Mouse (Mus musculus) lung, adult 2 months (tissue): ENCODE measurements at regions not wholly inside any gene's neighbourhood (a gene's known extent, or its start where the extent isn't known, plus 50 kb on each side); places are given as distances from the start of the nearest gene placed in this dataset.

Experiments used
- DNase-seq: peaks from one replicate; pipeline ENCODE4 v3.0.0; 2022
- H3K4me1 ChIP-seq: fragments of 200-500 bp; 2 replicates; pipeline ENCODE4 v1.6.1; 2011; ENCODE audit warnings: low read length; ENCODE audit not compliant: control insufficient read depth, insufficient read depth
- H3K4me3 ChIP-seq: fragments of 200-500 bp; replicated peaks from 2 replicates; pipeline ENCODE3; 2011; ENCODE audit warnings: low read depth, mild to moderate bottlenecking, control low read depth, low read length; ENCODE audit errors: extremely low read depth
- CTCF ChIP-seq: fragments of 200-500 bp; IDR thresholded peaks from 2 replicates; pipeline ENCODE4 v1.5.1; 2011; ENCODE audit warnings: mild to moderate bottlenecking, low read length, control low read depth; ENCODE audit not compliant: insufficient read depth
- POLR2A ChIP-seq: fragments of 200-500 bp; IDR thresholded peaks from 2 replicates; pipeline ENCODE4 v1.6.1; 2011; ENCODE audit warnings: low read depth, mild to moderate bottlenecking, control low read depth, low read length, borderline replicate concordance; ENCODE audit errors: extremely low read depth
- WGBS: fragments of 180-500 bp; shearing (Covaris S2); methylation state at CpG from one replicate; pipeline ENCODE4 v1.1.7; 2018; 5-methylcytosine and 5-hydroxymethylcytosine counted together

GRCm38 (mm10) chr4:131207249-131207648 is 263.1 kb downstream of the Matn1 start:
- no peak overlapping the region for H3K4me3 ChIP-seq
- TF ChIP-seq POLR2A (no peak), CTCF (no peak)
- WGBS, result 43% methylated on average over 2 of the region's 2 CpGs
- DNase-seq, result no peak
- no peaks in the 10 kb centered on the region for H3K4me1 ChIP-seq

GRCm38 (mm10) chr4:131208166-131208565 is 264.0 kb downstream of the Matn1 start:
- no peak for DNase-seq
- Histone ChIP-seq H3K4me3 (no peak overlapping the region), H3K4me1 (no peaks in the 10 kb centered on the region)
- 71% methylated on average over 9 of the region's 9 CpGs for WGBS
- TF ChIP-seq CTCF (no peak), POLR2A (no peak)

GRCm38 (mm10) chr4:131208637-131209036 is 264.5 kb downstream of the Matn1 start:
- whole genome bisulfite sequencing, result 65% methylated on average over 6 of the region's 6 CpGs
- Histone ChIP-seq H3K4me1 (no peaks in the 10 kb centered on the region), H3K4me3 (no peak overlapping the region)
- TF ChIP-seq CTCF (no peak), POLR2A (no peak)
- DNase-seq, result no peak

DNA sequence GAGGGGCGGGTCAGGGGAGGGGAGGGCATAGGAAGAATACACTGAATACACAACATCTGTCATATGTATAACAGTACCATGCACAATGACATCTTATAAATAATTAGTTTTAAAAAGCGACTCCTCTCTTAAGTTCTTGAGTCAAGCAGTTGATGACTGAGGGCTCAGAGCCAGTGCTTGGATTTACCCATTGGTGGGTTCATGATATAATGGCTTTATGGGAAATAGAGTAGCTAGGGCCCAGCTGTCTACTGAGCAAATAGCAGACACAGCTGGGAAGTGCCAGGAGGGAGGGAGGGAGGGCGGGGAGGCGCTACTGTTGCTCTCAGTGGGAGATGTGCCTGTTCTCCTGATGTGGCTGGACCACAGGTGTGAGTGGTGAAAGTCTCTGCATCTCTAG is 268.5 kb downstream of the Matn1 start:
- no peaks in the 10 kb centered on the region for H3K4me1 ChIP-seq
- WGBS, result 46% methylated on average over 4 of the region's 4 CpGs
- H3K4me3 ChIP-seq, result no peak overlapping the region
- no peak for TF ChIP-seq POLR2A
- TF ChIP-seq CTCF, result no peak
- no peak for DNase-seq

DNA sequence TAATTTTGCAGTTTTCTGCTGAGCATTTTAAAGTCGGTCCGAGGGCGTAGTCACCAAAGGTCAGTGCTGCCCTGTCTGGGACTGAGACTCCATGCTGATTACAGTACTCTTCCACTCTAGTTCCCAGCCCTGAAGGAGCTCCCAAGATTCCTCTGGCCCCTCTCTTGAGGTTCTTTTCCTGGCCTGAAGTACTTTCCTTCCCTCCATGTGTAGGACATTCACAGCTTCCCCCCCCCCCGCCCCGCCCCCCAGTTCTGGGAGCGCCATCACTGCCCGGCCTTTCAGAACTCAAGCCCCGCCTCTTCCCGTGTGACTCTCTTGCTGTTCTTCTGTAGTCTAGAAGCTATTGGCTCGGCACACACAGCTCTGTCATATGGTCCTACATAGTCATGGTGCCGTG is 271.5 kb downstream of the Matn1 start:
- no peaks in the 10 kb centered on the region for H3K4me1 ChIP-seq
- TF ChIP-seq POLR2A (no peak), CTCF (no peak)
- 67% methylated on average over 11 of the region's 11 CpGs for WGBS
- no peak for DNase-seq
- H3K4me3 ChIP-seq, result no peak overlapping the region

DNA sequence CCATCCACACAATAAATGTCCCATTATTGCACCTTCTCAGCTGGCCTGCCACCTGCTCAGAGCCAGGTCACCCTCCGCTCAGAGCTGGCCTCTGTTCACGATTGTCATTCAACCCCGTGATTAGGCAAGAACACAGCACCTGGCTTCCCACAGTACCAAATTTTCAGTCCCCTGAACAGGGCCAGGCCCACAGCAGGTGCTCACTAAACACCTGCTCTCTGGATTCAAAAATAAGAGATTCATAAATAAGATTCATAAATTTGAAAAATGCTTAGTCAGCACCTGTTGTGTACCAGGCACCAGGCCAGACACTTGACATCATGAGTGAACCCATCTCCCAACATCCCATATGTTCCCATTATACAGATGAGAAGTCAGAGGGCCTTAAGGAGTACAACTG is 272.2 kb downstream of the Matn1 start:
- Histone ChIP-seq H3K4me3 (no peak overlapping the region), H3K4me1 (no peaks in the 10 kb centered on the region)
- 92% methylated on average over 3 of the region's 3 CpGs for WGBS
- DNase-seq, result no peak
- TF ChIP-seq CTCF (no peak), POLR2A (no peak)

DNA sequence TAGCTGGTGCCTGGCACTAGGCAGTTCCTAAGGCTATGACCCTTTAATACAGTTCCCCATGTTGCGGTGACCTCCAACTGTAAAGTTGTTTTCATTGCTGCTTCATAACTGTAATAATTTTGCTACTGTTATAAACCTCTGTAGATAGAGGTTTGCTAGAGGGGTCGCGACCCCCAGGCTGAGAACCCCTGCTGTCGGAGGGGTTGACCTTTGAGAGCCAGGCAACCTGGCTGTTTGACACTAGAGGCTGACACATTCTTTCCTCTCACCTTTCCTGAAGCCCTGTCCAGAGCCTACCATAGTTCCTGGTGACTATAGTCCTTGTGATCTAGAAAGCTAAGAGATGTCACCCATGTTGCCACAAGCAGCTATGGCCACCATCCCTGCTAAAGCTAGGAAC is 272.9 kb downstream of the Matn1 start:
- H3K4me1 ChIP-seq, result no peaks in the 10 kb centered on the region
- H3K4me3 ChIP-seq, result no peak overlapping the region
- 86% methylated on average over 4 of the region's 4 CpGs for WGBS
- TF ChIP-seq CTCF (no peak), POLR2A (no peak)
- DNase-seq, result no peak

GRCm38 (mm10) chr4:131217571-131218155 is 273.5 kb downstream of the Matn1 start:
- TF ChIP-seq CTCF (no peak), POLR2A (no peak)
- no peak for DNase-seq
- Histone ChIP-seq H3K4me3 (no peak overlapping the region), H3K4me1 (no peaks in the 10 kb centered on the region)
- WGBS, result 11% methylated on average over 7 of the region's 7 CpGs

GRCm38 (mm10) chr4:131220966-131221365 is 276.8 kb downstream of the Matn1 start:
- Histone ChIP-seq H3K4me1 (no peaks in the 10 kb centered on the region), H3K4me3 (no peak overlapping the region)
- TF ChIP-seq CTCF, result no peak
- TF ChIP-seq POLR2A, result no peak
- 83% methylated on average over 10 of the region's 10 CpGs for WGBS
- DNase-seq, result no peak

GRCm38 (mm10) chr4:131230361-131230760 is 286.2 kb downstream of the Matn1 start:
- no peaks in the 10 kb centered on the region for H3K4me1 ChIP-seq
- no peak for TF ChIP-seq POLR2A
- TF ChIP-seq CTCF, result no peak
- H3K4me3 ChIP-seq, result no peak overlapping the region
- 87% methylated on average over 5 of the region's 5 CpGs for WGBS
- DNase-seq, result no peak
